Mouse (Mus musculus): ENCODE results near the gene Psen2.

DNA sequence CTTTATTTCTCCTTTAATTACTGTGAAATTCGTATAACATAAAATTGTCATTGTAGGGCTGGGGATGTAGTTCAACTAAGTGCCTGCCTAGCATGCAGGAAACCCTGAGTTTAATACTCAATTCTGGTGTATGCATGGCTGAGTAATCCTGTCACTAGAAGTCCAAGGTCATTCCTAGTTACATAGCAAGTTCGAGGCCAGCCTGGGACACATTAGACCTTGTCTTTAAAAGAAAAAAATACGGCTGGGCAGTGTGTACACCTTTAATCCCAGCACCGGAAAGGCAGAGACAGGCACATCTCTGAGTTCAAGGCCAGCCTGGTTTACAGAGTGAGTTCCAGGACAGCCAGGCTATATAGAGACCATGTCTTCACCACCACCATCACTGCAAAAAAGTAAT lies 6.4 kb downstream of the Psen2 start:
- TF ChIP-seq POLR2A (IDR thresholded peaks at IDR 0.05; ENCODE audit: control insufficient read depth, extremely low read depth, insufficient read depth, low read length, poor library complexity) (no peak), CTCF (IDR thresholded peaks at IDR 0.05; ENCODE audit: borderline replicate concordance, control insufficient read depth, extremely low read depth, insufficient read depth, low read length, poor library complexity) (no peak)

Data from thymus, adult 2 months (tissue).